Mouse (Mus musculus): ENCODE results near the gene B3gnt3. TPM values are rescaled to one million over a fixed set of nuclear protein-coding genes. Genes with fewer than 3 reads are reported as not detected.
"Not testable (repeated sequence)": the region's sequence is repeated elsewhere in the genome, so short reads cannot be mapped to it uniquely, and the experiment has no call there.

Gene B3gnt3
- polyA plus RNA-seq, 1 experiment from 2014 or later = 0.64 TPM

DNA sequence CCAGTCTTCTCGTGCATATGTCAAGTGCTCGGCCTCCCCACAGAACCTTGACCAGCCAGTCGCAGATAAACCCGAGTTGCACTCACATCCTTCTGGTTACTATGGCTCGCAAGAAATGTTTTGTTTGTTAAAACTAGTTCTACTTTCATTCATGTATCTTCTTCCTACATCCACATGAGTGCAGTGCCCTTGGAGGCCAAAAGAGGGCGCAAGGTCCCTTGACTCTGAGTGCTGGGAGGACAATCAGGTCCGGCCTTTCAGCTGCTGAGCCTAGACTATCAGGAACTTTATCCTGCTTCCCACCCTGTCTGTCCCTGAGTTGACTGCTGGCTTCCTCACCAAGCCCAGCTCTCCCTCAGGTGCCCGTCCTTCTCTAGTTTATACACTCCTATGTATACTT, 6.3 kb upstream of the B3gnt3 start:
- no peak overlapping the region for H3K27ac ChIP-seq
- peaks cover 5% of the 10 kb centered on the region; the same call in 1 of the 2 replicates for H3K36me3 ChIP-seq
- H3K9me3 ChIP-seq = no peaks in the 10 kb centered on the region
- no peak overlapping the region for H3K4me3 ChIP-seq
- DNase-seq (ENCODE audit: low spot score) = peak; percentile 61
- H3K27me3 ChIP-seq (ENCODE audit: insufficient read depth, poor library complexity, severe bottlenecking) = peaks cover 73% of the 10 kb centered on the region
- H3K4me1 ChIP-seq (replicated peaks) = peaks cover 13% of the 10 kb centered on the region; the same call in 1 of the 2 replicates
- 37% methylated on average over 8 of the region's 8 CpGs for WGBS

- H3K4me3 ChIP-seq; H3K36me3 ChIP-seq; DNase-seq (ENCODE audit: low spot score); H3K9me3 ChIP-seq; H3K27ac ChIP-seq: not testable (repeated sequence)
- H3K4me1 ChIP-seq (replicated peaks) = peaks cover 18% of the 10 kb centered on the region
- peaks cover 92% of the 10 kb centered on the region for H3K27me3 ChIP-seq (ENCODE audit: insufficient read depth, poor library complexity, severe bottlenecking)
Observed at GRCm38 (mm10) chr8:71703400-71703799, 1.8 kb upstream of the B3gnt3 start.

- Histone ChIP-seq H3K27me3 (ENCODE audit: insufficient read depth, poor library complexity, severe bottlenecking) (peaks cover 92% of the 10 kb centered on the region), H3K36me3 (no peaks in the 10 kb centered on the region), H3K4me1 (replicated peaks) (peaks cover 20% of the 10 kb centered on the region), H3K27ac (no peak overlapping the region), H3K9me3 (0 out of 2 replicates have a peak, but pooled peaks cover 2% of the 10 kb centered on the region), H3K4me3 (no peak overlapping the region)
- DNase-seq (ENCODE audit: low spot score) = no peak
- 79% methylated on average over 3 of the region's 3 CpGs for WGBS
Observed at GRCm38 (mm10) chr8:71702923-71703322, 1.3 kb upstream of the B3gnt3 start.

- Histone ChIP-seq H3K4me3 (no peak overlapping the region), H3K9me3 (0 out of 2 replicates have a peak, but pooled peaks cover 2% of the 10 kb centered on the region), H3K27me3 (ENCODE audit: insufficient read depth, poor library complexity, severe bottlenecking) (peaks cover 92% of the 10 kb centered on the region), H3K27ac (no peak overlapping the region), H3K36me3 (no peaks in the 10 kb centered on the region), H3K4me1 (replicated peaks) (peaks cover 20% of the 10 kb centered on the region)
- no peak for DNase-seq (ENCODE audit: low spot score)
- 24% methylated on average over 4 of the region's 4 CpGs for WGBS
Observed at GRCm38 (mm10) chr8:71702087-71702432, 471 bp upstream of the B3gnt3 start.

DNA sequence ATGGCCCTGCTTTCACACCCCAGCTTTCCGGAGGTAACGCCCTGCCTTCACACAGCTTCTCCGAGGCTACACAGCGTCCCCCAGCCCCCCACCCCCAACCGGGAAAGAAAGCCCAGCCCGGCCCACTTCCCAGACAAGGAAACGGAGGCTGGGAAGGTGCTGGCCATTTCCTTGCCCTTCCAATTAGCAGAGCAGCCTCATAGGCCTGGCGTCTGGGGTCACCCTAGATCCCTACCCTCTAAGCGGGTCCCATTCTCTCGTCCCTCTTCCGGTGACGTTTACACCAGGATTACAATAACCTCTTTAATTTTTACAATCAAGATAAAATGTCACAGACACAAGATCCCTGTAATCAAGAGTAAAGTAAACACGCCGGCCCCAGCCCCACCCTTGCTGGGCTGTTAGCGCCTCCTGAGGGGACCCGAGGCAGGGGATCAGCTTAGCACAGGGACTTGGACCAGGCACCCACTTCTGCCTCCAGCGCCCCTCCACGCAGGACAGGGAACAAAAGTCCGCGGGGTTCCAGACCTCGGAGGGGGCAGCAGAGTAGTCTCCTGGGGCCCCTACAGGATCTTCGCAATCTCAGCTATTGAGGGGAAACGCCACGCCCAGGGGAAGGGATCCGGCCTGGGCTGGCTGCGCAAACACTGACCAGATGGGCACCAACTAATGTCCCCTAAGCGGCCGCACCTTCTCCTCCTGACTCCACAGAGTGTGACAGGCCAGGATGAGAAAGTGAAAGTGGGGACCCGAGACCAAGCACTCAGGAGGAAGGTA, 908 bp downstream of the B3gnt3 start:
- H3K4me3 ChIP-seq = peak overlapping the region; percentile 22
- H3K36me3 ChIP-seq = no peaks in the 10 kb centered on the region
- no peak for DNase-seq (ENCODE audit: low spot score)
- peaks cover 20% of the 10 kb centered on the region for H3K4me1 ChIP-seq (replicated peaks)
- WGBS = 10% methylated on average over 29 of the region's 29 CpGs
- no peak overlapping the region for H3K27ac ChIP-seq
- H3K9me3 ChIP-seq = 0 out of 2 replicates have a peak, but pooled peaks cover 2% of the 10 kb centered on the region
- H3K27me3 ChIP-seq (ENCODE audit: insufficient read depth, poor library complexity, severe bottlenecking) = peaks cover 93% of the 10 kb centered on the region

GRCm38 (mm10) chr8:71695456-71695855, 6.1 kb downstream of the B3gnt3 start:
- H3K27ac ChIP-seq; DNase-seq (ENCODE audit: low spot score); H3K36me3 ChIP-seq; H3K9me3 ChIP-seq; H3K4me3 ChIP-seq: not testable (repeated sequence)
- Histone ChIP-seq H3K27me3 (ENCODE audit: insufficient read depth, poor library complexity, severe bottlenecking) (peaks cover 96% of the 10 kb centered on the region), H3K4me1 (replicated peaks) (peaks cover 22% of the 10 kb centered on the region)
- WGBS = 65% methylated on average over 12 of the region's 12 CpGs

GRCm38 (mm10) chr8:71693166-71694041, 8.2 kb downstream of the B3gnt3 start:
- no peaks in the 10 kb centered on the region; the same call in 1 of the 2 replicates for H3K9me3 ChIP-seq

GRCm38 (mm10) chr8:71692509-71692908, 9.1 kb downstream of the B3gnt3 start:
- H3K4me3 ChIP-seq = peak overlapping the region; percentile 20; the same call in 1 of the 2 replicates
- H3K27me3 ChIP-seq (ENCODE audit: insufficient read depth, poor library complexity, severe bottlenecking) = peaks cover 96% of the 10 kb centered on the region
- H3K4me1 ChIP-seq (replicated peaks) = peaks cover 25% of the 10 kb centered on the region
- no peak for DNase-seq (ENCODE audit: low spot score)
- no peaks in the 10 kb centered on the region for H3K36me3 ChIP-seq
- H3K9me3 ChIP-seq = no peaks in the 10 kb centered on the region; the same call in 1 of the 2 replicates
- H3K27ac ChIP-seq = no peak overlapping the region
- WGBS = 4% methylated on average over 30 of the region's 30 CpGs

More at GRCm38 (mm10) chr8:71693166-71694041, 8.2 kb downstream of the B3gnt3 start:
- Histone ChIP-seq H3K36me3 (no peaks in the 10 kb centered on the region), H3K4me3 (peak overlapping the region; percentile 14; the same call in 1 of the 2 replicates), H3K27ac (no peak overlapping the region), H3K4me1 (replicated peaks) (peaks cover 18% of the 10 kb centered on the region), H3K27me3 (ENCODE audit: insufficient read depth, poor library complexity, severe bottlenecking) (peaks cover 96% of the 10 kb centered on the region)
- no peak for DNase-seq (ENCODE audit: low spot score)
- 10% methylated on average over 68 of the region's 68 CpGs for WGBS

DNA sequence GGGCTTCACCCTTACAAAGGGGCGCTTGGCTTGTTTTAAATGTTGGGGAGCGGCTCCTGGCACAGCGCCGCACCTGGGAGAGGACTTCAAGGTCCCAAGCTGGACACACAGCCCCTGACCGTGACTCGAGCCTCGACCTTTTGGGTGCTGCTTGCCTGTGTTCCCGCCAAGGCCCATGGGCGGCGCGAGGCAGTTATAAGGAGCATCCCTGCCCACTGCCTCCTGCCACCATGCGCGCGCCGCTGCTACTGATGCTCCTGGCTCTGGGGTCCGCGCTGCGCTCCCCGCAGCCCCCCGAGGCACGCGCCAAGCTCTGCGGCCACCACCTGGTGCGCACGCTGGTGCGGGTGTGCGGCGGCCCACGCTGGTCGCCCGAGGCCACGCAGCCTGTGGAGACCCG, 12.6 kb downstream of the B3gnt3 start, which contains the start of gene Insl3:
Gene Insl3 (plus strand): TSS at position 187 of the 400 bp plus-strand sequence.
- Histone ChIP-seq H3K27me3 (ENCODE audit: insufficient read depth, poor library complexity, severe bottlenecking) (peaks cover 100% of the 10 kb centered on the region), H3K9me3 (no peaks in the 10 kb centered on the region), H3K4me3 (no peak within 1 kb of the TSS), H3K27ac (no peak within 1 kb of the TSS), H3K4me1 (replicated peaks) (peaks cover 49% of the 10 kb centered on the region), H3K36me3 (no peaks in the 10 kb centered on the region)
- 7% methylated on average over 33 of the region's 33 CpGs for WGBS
- no peak for DNase-seq (ENCODE audit: low spot score)

DNA sequence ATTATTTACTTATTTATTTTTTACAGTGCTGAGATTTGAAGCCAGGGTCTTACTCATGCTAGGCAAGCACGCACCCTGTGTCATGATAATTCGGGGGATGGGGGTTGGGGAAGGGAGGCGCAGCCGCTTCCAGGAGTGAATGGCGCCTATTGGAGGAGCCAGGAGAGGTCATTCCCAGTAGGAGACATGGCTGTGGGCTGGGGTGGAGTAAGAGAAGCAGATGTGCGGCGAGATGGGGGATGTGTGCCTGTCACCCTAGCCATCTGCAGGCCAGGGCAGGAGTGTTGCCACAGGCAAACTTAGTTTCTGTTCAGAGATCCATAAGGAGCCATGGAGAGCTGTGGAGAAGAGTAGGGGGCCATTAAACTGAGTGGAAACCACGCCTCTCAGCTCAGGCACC, 14.0 kb downstream of the B3gnt3 start:
- no peak for DNase-seq (ENCODE audit: low spot score)
- 2% methylated on average over 8 of the region's 8 CpGs for WGBS

GRCm38 (mm10) chr8:71686143-71686734, 15.3 kb downstream of the B3gnt3 start:
- no peaks in the 10 kb centered on the region for H3K9me3 ChIP-seq
- no peak for DNase-seq (ENCODE audit: low spot score)

More for the DNA sequence above, 14.0 kb downstream of the B3gnt3 start:
- H3K9me3 ChIP-seq = no peaks in the 10 kb centered on the region
- peaks cover 100% of the 10 kb centered on the region for H3K27me3 ChIP-seq (ENCODE audit: insufficient read depth, poor library complexity, severe bottlenecking)
- H3K4me1 ChIP-seq (replicated peaks) = peaks cover 35% of the 10 kb centered on the region
- no peak overlapping the region for H3K4me3 ChIP-seq
- H3K27ac ChIP-seq = no peak overlapping the region
- H3K36me3 ChIP-seq = no peaks in the 10 kb centered on the region

GRCm38 (mm10) chr8:71685573-71685972, 16.0 kb downstream of the B3gnt3 start:
- WGBS = 1% methylated on average over 29 of the region's 29 CpGs
- H3K9me3 ChIP-seq = no peaks in the 10 kb centered on the region
- DNase-seq (ENCODE audit: low spot score) = no peak
- peaks cover 41% of the 10 kb centered on the region for H3K4me1 ChIP-seq (replicated peaks)
- H3K27me3 ChIP-seq (ENCODE audit: insufficient read depth, poor library complexity, severe bottlenecking) = peaks cover 100% of the 10 kb centered on the region
- H3K27ac ChIP-seq = no peak overlapping the region
- peak overlapping the region; percentile 39 for H3K4me3 ChIP-seq
- H3K36me3 ChIP-seq = no peaks in the 10 kb centered on the region

More at GRCm38 (mm10) chr8:71686143-71686734, 15.3 kb downstream of the B3gnt3 start:
- H3K27me3 ChIP-seq (ENCODE audit: insufficient read depth, poor library complexity, severe bottlenecking) = peaks cover 100% of the 10 kb centered on the region
- no peak overlapping the region for H3K27ac ChIP-seq
- WGBS = under 1% methylated on average over 23 of the region's 23 CpGs
- H3K4me3 ChIP-seq = peak overlapping the region; percentile 39
- no peaks in the 10 kb centered on the region for H3K36me3 ChIP-seq
- H3K4me1 ChIP-seq (replicated peaks) = peaks cover 38% of the 10 kb centered on the region

All from hindbrain, embryonic 10.5 days (tissue).